Mouse (Mus musculus): ENCODE measurements around the gene Tmem150c.

Tmem150c gene

GRCm38 (mm10) chr5:100054807-100055547, 104.6 kb downstream of the Tmem150c start:
- DNase-seq (ENCODE audit: low spot score in 2 of 2), result no peak

DNA sequence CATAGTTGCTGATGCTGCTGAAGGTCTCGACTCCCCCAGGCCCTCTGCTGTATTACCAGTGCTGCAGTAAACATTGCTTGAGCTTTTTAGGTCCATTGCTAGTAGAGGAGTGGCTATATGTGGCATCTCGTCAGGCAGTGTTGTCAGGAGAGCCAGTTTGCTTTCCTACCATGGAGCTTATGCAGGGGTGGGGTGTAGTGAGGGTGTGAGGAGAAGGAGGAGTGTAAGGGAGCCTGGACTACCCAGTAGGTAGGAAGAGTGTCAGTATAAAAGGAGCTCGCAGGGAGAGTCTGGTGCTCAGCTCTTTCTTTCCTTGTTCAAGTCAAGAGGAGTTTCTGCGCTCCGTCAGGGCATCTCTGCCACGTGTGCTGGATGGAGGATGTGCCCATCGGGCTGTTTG, 106.9 kb downstream of the Tmem150c start:
- DNase-seq (ENCODE audit: low spot score in 2 of 2), result no peak

DNA sequence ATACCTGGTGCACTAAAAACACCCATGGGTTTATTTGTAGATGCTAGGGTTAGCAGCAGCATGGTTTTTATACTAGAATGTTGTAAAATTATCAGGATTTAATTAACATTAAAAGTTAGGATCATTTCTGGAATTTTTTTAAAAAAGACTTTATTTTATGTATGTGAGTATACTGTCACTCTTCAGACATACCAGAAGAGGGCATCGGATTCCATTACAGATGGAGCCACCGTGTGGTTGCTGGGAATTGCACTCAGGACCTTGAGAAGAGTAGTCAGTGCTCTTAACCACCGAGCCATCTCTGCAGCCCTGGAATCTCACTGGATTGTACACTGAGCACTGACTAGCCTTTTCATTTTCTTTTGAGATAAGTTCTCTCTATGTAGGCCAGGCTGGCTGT, 109.7 kb downstream of the Tmem150c start:
- no peak for DNase-seq (ENCODE audit: low spot score in 2 of 2)

DNA sequence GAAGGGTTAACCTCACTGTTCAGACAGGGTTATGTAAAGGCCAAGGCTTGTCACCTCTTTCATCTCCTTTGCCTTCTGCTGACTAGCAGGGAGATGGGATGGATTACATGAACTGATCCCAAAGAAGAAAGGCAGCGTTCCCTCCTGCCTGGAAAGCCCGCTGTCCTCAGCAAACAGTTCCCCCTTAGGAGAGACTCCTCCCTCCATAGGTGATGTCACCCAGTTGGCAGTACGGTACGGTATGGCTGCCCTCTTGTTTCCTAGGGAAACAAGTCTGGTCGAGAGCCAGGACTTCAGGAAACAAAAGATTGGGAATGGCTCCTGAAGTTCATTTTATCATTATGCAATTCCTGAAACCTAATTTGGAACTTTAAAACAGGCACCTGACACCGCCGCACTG, 111.7 kb downstream of the Tmem150c start:
- DNase-seq (ENCODE audit: low spot score in 2 of 2), result no peak

- no peak for DNase-seq (ENCODE audit: low spot score in 2 of 2)
These were observed 112.4 kb downstream of the Tmem150c start for GRCm38 (mm10) chr5:100047143-100047640.

GRCm38 (mm10) chr5:100046096-100046495, 113.5 kb downstream of the Tmem150c start:
- no peak for DNase-seq (ENCODE audit: low spot score in 2 of 2)

- no peak for DNase-seq (ENCODE audit: low spot score in 2 of 2)
These were observed 115.0 kb downstream of the Tmem150c start for GRCm38 (mm10) chr5:100044621-100045020.

DNA sequence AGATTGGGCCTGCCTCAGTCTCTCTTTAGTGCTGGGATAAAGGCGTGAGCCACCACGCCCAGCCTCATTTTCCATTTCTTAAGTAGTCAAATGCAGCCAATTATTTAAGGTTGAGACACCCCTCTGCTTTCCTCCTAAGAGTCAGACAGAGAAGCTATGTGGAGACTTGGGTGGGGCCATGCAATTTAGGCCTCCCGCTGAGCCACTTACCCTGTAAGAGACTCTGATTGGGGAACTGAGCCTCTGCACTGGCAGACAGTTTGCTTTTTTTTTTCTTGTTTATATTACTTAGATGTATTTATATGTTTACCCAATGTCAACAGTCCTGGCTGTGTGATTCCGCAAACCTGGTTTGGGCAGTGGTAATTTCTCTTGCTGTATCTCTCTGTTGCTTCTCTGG, 115.6 kb downstream of the Tmem150c start:
- DNase-seq (ENCODE audit: low spot score in 2 of 2), result no peak

DNA sequence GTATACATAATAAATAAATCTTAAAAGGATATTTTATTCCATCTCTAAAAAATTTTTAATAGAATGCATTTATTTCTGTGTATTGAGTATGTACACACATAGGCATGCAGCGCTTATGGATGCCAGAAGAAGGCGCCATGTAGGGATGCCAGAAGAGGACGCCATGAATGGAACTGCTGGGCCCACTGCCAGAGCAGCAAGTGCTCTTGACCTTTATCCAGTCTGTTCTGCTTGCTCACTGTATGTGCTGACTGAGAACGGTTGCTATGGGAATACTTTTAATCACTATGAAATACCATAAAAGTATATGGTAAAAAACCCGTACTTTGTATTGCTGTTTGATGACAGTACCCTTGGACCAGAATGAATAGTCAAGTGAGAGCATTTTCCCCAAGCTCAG, 116.2 kb downstream of the Tmem150c start:
- no peak for DNase-seq (ENCODE audit: low spot score in 2 of 2)

GRCm38 (mm10) chr5:100042467-100042866, 117.1 kb downstream of the Tmem150c start:
- no peak for DNase-seq (ENCODE audit: low spot score in 2 of 2)

- DNase-seq (ENCODE audit: low spot score in 2 of 2), result no peak
These were observed 118.3 kb downstream of the Tmem150c start for GRCm38 (mm10) chr5:100041272-100041671.

GRCm38 (mm10) chr5:100040281-100040784, 119.3 kb downstream of the Tmem150c start:
- DNase-seq (ENCODE audit: low spot score in 2 of 2), result no peak

DNA sequence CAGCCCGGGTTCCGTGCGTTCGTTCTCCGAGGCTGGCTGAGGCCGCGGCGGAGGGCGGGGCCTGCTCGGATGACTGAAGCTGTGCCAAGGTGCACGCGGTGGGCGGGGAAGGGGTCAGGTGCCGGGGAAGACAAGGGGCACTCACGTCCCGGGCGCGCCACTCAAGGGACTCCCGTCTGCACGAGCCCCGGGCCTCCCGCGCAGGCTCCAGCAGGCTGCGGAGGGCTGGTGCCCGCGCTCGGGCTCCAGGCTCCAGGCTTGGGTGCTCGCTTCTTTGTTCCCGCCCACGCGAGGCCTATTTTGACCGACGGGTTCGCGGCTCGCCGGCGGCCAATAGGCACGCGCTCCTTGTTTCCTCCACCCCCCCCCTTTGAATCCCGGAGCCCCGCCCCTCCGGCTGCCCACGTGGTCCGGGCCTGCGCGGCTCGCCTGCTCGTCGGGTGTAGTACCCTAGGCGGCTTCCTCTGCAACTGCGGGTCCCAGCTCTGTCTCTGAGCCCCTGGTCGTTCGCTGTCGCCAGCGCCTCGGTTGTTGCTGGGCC, 119.9 kb downstream of the Tmem150c start, which contains the start of the genes Hnrnpdl and Enoph1:
TSS of gene Hnrnpdl (minus strand) at position 63 of the 541 bp plus-strand sequence.
TSS of gene Enoph1 (plus strand) at position 384 of the 541 bp plus-strand sequence.
- peak; percentile 83 to 89 for DNase-seq (ENCODE audit: low spot score in 2 of 2)

- DNase-seq (ENCODE audit: low spot score in 2 of 2), result peak; percentile 97 to 99
These were observed 120.7 kb downstream of the Tmem150c start for GRCm38 (mm10) chr5:100038714-100039601.

DNA sequence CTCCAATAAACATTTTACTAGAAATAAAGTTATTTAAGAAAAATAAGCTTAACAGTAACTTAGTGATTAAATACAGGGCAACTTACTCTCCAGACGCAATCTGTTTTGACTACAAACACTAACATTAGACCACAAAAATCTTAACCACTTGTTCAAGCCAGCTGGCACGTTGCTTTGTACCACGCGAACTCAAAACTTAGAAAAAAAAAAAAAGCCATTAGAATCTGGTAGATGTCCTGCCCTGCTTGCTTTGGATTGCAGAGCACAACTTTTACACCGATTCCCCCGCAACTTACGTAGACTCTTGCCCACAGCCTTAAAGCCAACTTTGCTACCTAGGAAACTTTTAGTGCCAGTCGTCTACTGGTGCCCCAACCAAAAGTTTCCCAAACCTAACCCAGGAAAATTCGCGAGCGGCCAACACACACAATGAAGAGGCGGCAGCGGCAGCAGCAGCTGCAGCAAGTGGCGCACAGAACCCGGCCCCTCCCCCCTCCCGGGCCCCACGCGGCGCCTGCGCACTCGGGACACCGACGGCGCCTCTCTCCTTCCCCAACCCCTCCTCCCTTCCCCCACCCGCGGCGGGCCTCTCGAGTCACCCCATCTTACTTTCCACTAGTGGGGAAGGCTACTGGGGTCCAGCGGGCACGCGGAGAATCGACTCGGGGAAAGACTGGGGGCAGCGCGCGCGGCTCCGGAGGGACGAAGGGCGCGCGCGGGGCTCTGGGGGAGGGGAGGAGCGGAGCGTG, 121.5 kb downstream of the Tmem150c start:
- peak; percentile 85 to 88 for DNase-seq (ENCODE audit: low spot score in 2 of 2)

- no peak for DNase-seq (ENCODE audit: low spot score in 2 of 2)
These were observed 122.9 kb downstream of the Tmem150c start for GRCm38 (mm10) chr5:100036681-100037080.

GRCm38 (mm10) chr5:100035950-100036349, 123.7 kb downstream of the Tmem150c start:
- DNase-seq (ENCODE audit: low spot score in 2 of 2), result no peak

GRCm38 (mm10) chr5:100032646-100033045, 127.0 kb downstream of the Tmem150c start:
- no peak for DNase-seq (ENCODE audit: low spot score in 2 of 2)

- DNase-seq (ENCODE audit: low spot score in 2 of 2), result no peak
These were observed 127.5 kb downstream of the Tmem150c start for GRCm38 (mm10) chr5:100032107-100032506.

- no peak for DNase-seq (ENCODE audit: low spot score in 2 of 2)
These were observed 129.5 kb downstream of the Tmem150c start for GRCm38 (mm10) chr5:100030069-100030468.
